Mouse (Mus musculus) heart, adult 8-10 months (tissue): ENCODE measurements around the gene Sorbs2. TPM values are rescaled to one million over a fixed set of nuclear protein-coding genes. Genes with fewer than 3 reads are reported as not detected.

Experiments
- DNase-seq: peaks from one replicate; pipeline ENCODE4 v3.0.0; 2022; ENCODE audit warnings: low spot score
- total RNA-seq, 4 experiments: library from RNA; stranded (reverse); gene quantifications; 2 replicates each; pipeline ENCODE4 v1.2.4; 2022

Gene Sorbs2
- total RNA-seq, 4 experiments from 2014 or later, result 587 to 749 (median 714) TPM

- DNase-seq, result peak; percentile 7
Observed at GRCm38 (mm10) chr8:45570117-45570516, 62.5 kb downstream of the Sorbs2 start.

GRCm38 (mm10) chr8:45579714-45580543, 72.3 kb downstream of the Sorbs2 start:
- peak; percentile 31 for DNase-seq

- DNase-seq, result no peak
Observed at GRCm38 (mm10) chr8:45580544-45580866, 72.9 kb downstream of the Sorbs2 start.

- peak; percentile 17 for DNase-seq
Observed at GRCm38 (mm10) chr8:45583856-45584255, 76.3 kb downstream of the Sorbs2 start.

GRCm38 (mm10) chr8:45584390-45585052, 76.9 kb downstream of the Sorbs2 start:
- no peak for DNase-seq

- DNase-seq, result no peak
Observed at GRCm38 (mm10) chr8:45585158-45585557, 77.6 kb downstream of the Sorbs2 start.

GRCm38 (mm10) chr8:45587011-45587410, 79.4 kb downstream of the Sorbs2 start:
- no peak for DNase-seq

GRCm38 (mm10) chr8:45591888-45592287, 84.3 kb downstream of the Sorbs2 start:
- no peak for DNase-seq

- no peak for DNase-seq
Observed at GRCm38 (mm10) chr8:45593711-45594110, 86.1 kb downstream of the Sorbs2 start.

GRCm38 (mm10) chr8:45595983-45596382, 88.4 kb downstream of the Sorbs2 start:
- DNase-seq, result no peak

- no peak for DNase-seq
Observed at GRCm38 (mm10) chr8:45596591-45596990, 89.0 kb downstream of the Sorbs2 start.

GRCm38 (mm10) chr8:45597631-45598420, 90.2 kb downstream of the Sorbs2 start:
- DNase-seq, result peak; percentile 21

GRCm38 (mm10) chr8:45598883-45599282, 91.3 kb downstream of the Sorbs2 start:
- DNase-seq, result no peak

- peak; percentile 57 for DNase-seq
Observed at GRCm38 (mm10) chr8:45602019-45602418, 94.4 kb downstream of the Sorbs2 start.

GRCm38 (mm10) chr8:45605419-45605818, 97.8 kb downstream of the Sorbs2 start:
- no peak for DNase-seq

GRCm38 (mm10) chr8:45607012-45607411, 99.4 kb downstream of the Sorbs2 start:
- DNase-seq, result peak; percentile 58

- no peak for DNase-seq
Observed at GRCm38 (mm10) chr8:45608413-45608812, 100.8 kb downstream of the Sorbs2 start.

- DNase-seq, result no peak
Observed at GRCm38 (mm10) chr8:45610426-45611215, 103.0 kb downstream of the Sorbs2 start.

- no peak for DNase-seq
Observed at GRCm38 (mm10) chr8:45611320-45611719, 103.7 kb downstream of the Sorbs2 start.

- DNase-seq, result no peak
Observed at GRCm38 (mm10) chr8:45614610-45615009, 107.0 kb downstream of the Sorbs2 start.

GRCm38 (mm10) chr8:45615050-45615449, 107.5 kb downstream of the Sorbs2 start:
- no peak for DNase-seq
